Mouse (Mus musculus) left cerebral cortex, adult 8-10 months (tissue): ENCODE measurements at regions not wholly inside any gene's neighbourhood (a gene's known extent, or its start where the extent isn't known, plus 50 kb on each side); places are given as distances from the start of the nearest gene placed in this dataset.

Experiments
- DNase-seq, 2 experiments: peaks; one replicate each; pipeline ENCODE4 v3.0.0; 2022; ENCODE audit warnings: low spot score in 2 of 2

DNA sequence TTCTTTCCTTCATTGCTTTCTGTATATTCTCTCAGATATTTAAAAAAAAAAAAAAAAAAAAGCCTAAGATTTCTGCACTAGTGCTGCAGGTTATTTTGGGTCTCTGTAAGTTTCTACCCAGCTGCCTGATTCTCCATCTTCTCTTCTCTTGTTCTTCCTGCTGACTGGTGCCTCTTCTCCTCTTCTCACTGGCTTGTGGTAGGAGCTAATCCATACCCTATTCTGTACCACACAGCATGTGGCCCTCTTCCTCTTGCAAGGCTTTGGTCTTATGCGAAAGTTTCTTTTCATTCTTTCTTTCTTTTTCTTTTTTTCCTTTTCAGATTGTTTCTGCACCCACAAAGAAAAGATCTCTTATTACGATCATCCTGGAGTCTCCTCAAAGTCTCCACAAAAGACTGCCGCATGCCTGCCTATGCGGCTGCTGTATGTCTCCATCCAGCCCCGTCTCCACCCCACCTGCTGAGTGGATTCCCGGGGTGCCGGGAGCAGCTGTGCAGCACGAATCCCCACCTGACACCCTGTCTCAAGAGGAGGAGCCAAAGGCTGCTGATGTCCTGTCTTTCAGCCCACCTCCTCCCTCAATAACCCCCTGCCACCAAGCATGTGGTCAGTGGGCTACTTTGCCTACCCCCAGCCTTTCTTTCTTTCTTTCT, 66.3 kb downstream of the Ythdf1 start:
- DNase-seq: no peak

DNA sequence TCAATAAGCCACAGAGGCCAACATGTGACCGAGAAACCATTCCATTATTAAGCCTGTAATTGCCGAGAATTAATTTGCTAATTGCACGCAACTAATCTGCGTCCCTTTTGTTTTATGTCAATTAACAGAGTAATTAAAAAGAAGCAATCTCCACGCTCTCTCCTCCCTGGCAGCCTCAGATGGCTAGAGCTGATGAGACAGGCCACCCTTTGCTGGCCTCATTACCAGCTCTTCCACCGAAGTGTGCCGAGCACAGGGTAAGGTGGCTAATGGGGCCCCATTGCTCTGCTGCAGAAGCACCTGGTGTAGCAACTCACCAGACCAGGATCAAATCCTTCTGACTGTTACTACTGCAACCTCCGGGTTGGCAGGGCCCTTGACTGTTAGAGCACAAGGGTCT, 70.8 kb upstream of the Bhlhe23 start:
- no peak for DNase-seq

DNA sequence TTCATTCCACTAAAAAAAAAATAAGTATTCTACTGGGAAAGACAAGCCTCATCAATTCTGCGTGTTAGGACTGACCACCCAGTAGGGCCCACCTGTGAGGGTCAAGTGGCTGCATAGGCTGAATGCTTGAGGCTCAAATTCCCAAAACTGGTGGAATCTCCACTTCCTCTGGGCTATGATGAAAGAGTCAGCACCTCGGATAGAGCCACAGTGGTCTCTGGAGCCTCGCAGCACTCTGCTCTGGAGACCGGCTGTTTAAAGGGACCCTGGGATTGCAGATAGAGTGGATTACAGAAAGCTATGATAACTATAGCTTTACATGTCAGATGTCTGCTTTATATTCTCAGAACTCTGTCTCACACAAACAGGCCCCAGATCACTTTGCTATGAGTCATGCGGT, 68.3 kb upstream of the Bhlhe23 start:
- DNase-seq: no peak

DNA sequence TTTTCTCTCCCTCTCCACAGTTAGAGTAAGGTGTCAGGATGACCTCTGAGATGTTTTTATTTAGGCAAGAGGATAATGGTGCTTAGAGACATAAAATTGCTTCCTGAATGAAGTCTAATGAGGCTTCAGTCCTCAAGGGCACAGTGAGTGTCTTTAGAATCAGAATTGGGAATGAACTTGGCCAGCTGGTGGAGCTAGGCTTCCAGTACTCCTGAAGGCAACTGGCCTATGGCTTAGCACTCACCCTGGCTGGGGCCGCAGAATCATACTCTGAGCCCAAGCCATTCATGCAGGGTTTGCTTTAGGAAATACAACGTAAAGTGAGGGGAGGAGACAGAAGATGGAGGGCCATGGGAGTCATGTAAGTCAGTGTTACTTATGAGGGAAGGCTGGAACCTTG, 67.0 kb upstream of the Bhlhe23 start:
- DNase-seq: no peak

DNA sequence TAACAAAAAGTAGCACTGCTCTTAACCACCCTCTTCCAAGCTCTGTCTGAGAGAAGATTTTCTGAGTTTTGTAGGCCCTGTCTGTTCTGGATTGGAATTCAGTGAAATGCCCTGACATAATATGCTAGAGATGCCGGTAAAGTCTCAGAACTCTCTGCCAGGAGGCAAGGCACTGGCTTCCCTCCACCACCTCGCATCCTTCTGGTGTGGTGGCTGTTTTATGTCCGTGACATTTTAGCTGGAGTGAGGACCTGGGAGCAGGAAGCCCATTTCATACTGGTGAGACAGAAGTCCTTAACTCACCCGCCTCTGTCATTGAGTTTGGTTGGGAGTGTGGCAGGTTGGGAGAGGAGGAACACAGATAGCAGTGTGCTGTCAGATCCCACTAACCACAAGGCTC, 62.4 kb upstream of the Bhlhe23 start:
- no peak for DNase-seq

GRCm38 (mm10) chr2:180837996-180838395, 61.3 kb upstream of the Bhlhe23 start:
- no peak for DNase-seq

DNA sequence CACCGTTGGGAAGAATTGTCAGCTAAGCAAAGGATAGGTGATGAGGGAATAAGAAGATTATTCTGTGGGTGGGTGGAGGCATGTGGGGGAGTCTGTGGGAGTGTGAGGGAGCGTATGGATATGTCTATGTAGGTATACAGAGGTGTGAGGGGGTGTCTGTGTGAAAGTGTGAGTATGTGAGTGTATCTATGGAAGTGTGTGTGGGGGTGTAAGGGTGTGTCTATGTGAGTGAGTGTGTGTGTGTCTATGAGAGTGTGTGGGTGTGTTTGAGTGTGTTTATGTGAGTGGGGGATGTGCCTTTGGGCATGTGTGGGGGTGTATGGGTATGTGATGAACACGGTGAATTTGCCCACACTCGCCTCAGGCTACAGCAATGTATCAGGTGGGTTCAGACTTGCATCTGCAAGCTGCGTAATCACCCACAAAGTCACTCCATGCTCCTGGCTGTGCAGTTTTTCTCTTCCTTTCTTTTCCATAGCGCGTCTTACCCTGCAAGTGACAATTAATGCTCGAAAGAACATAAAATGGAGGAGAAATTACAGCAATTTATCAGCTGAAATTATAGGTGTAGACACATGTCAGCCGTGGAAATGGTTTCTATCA, 60.7 kb upstream of the Bhlhe23 start:
- DNase-seq: peak in 1 of 2 experiments; percentile 51

- DNase-seq: no peak
Measured at GRCm38 (mm10) chr2:180835936-180836602, 59.4 kb upstream of the Bhlhe23 start.

GRCm38 (mm10) chr2:180832711-180833110, 56.0 kb upstream of the Bhlhe23 start:
- DNase-seq: no peak

DNA sequence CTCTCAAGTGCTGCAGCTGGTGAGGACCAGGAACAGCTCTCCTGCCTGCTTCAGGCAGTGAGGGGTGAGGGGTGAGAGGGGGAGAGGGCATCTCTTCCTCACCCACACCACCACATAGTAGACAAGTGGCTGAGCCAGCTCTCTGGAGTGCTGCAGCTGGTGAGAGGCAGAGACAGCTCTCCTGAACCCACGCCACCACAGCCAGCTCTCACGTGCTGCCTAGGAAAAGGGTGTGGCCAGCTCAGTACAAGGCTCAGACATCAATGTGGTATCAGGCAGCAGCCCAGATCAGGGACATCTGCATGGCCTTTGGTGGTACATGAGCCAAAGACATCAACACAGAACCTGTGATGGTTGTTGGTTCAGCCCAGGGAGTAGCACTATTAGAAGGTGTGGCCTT, 53.9 kb upstream of the Bhlhe23 start:
- DNase-seq: peak in 1 of 2 experiments; percentile 44

DNA sequence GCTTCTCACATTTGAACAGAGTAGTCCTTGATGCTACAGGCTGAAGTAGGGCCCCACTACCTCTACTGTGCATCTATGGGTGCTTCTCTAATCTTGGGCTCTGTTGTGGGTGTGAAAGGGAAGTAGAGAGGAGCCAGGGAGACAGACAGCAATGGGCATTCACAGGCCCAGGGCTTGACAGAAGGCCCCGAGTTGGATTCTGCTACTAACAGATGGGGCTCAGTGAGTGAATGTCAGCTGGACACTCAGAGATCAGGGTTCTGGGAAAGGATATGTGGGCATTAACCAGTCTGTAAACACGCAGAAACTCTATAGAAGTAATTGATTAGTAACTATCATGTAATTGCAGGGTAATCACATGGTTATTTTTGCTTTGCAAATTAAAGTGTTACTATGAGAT, 51.4 kb upstream of the Bhlhe23 start:
- DNase-seq: no peak

- DNase-seq: no peak
Measured at GRCm38 (mm10) chr2:180826742-180827141, 50.0 kb upstream of the Bhlhe23 start.
